Mouse (Mus musculus) left cerebral cortex, postnatal 25 days (tissue): ENCODE results near the gene Pcyt1a. TPM values are rescaled to one million over a fixed set of nuclear protein-coding genes. Genes with fewer than 3 reads are reported as not detected.

Experiments
- DNase-seq, 2 experiments: peaks; one replicate each; pipeline ENCODE4 v3.0.0; 2022; ENCODE audit warnings: low spot score in 2 of 2, mixed read lengths in 1 of 2
- intact Hi-C: fragments of 180-260 bp; cut with DNase I; formaldehyde crosslinking; loops from one replicate; pipeline ENCODE4 v1.15.1; 2025
- total RNA-seq, 2 experiments: library from RNA; stranded (reverse); gene quantifications; 2 replicates each; pipeline ENCODE4 v1.2.3; 2021

Pcyt1a gene
- total RNA-seq = 10 to 100 TPM; 38.2 to 40.3 TPM

DNA sequence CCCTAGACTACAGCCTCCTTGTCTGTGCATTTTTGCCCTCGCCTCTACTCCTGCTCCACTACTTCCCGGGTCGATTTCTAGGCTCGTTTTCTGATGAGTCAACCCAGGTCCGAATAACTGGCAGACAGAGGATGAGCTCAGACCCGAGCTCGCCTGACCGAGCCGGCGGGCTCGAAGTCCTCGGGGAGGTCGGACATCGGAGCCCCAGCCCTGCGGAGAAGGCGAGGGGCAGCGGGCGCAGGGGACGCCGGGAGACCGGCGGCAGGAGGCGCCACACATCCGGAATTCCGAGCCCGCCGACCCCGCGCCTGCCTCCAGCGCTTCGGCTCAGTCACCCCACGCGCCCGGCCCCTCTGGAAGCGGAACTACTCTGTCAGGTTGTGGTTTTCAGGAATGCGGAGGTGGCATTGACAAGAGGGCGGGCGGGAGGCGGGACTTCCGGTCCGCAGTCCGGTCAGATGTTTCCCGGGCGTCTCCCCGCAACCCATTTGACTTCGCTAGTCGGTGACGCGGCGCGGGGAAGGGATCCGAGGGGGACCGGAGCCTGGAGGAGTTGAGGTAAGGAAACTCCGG, at the start of gene Pcyt1a:
Gene Pcyt1a (plus strand): TSS at position 448 of the 573 bp plus-strand sequence.
- intact Hi-C loops = loop anchor here (2.0 kb wide), 1 partner anchor 98 kb away; the partner anchor contains the start of gene Ubxn7
- DNase-seq = peak; percentile 89 to 94

DNA sequence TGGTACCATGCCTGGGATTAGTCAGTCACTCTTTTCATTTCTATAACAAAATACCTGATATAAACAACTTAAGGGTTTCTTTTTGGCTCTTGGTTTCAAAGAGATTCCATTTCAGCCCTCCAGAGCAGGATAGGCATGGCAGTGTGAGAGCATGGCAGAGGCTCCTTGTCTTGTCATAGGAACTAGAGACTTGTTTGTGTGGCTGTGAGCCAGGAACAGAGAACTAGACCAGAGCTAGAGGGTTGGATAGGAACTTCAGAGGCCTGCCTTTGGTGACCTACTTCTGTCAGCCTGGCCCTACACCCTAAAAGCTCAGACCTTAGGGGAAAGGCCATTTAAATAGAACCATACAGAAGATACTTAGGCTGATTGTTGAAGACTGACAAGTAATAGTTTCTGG, 47.8 kb upstream of the Pcyt1a start:
- intact Hi-C loops = loop anchor here (5.0 kb wide), 1 partner anchor 96 kb away; no protein-coding TSS in a partner anchor

DNA sequence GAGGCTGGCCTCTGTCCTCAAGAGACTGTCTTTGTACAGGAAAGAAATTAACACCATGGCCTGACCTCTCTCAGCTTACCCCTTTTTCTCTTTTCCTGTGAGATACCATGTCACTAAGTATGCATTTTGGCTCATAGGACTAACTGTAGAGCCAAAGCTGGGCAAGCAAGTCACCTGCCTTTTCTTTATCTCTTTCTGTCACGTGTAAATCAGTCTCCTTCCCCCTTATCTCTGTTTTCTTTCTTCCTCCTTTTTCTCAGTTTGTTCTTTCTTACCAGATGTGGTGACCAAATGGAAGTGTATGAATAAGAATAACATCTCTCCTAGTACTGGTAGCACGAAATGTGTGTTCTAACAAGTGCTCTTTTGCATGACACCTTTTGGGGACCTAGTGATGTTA, 45.8 kb upstream of the Pcyt1a start:
- no peak for DNase-seq
- intact Hi-C loops = loop anchor here (5.0 kb wide), 1 partner anchor 98 kb away; no protein-coding TSS in a partner anchor

More for the DNA sequence above, 47.8 kb upstream of the Pcyt1a start:
- DNase-seq = no peak

DNA sequence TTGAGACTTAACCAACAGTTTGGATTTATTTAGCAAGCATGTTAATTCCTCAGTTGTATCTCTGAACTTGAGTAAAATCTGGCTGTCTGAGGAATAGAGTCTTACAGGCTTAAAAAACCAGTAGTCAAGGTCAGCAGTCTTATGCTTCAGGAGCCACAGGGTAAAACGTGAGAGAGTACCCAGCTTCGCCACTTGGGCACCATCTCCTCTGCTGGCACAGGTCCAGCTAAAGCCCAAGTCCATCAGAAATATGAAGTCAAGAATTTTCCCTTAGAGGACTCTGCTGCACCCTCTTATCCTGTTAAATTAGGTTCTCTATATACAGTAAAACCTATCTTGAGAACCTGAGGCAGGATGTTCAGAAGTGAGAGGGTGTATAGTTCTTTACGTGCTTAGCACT, 43.9 kb upstream of the Pcyt1a start:
- no peak for DNase-seq
- intact Hi-C loops = no loop called here

DNA sequence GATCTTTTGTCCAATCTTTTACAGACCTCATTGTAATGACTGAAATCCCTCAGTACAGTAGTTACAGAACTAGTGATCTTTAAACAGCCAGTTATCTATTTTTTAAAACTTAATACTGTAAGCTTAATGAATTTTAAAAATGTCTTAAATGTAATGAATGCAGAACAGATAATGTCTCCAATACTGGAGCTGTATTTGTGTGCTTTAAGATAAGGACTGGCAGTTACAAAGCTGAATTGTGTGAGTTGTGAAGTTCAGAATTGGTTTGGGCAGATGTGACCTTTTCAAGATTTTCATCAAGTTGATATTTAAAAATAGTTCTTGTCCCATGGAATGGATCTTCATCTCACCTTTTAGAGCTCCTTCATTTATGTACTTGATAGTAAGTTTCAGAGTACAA, 41.7 kb upstream of the Pcyt1a start:
- intact Hi-C loops = no loop called here

DNA sequence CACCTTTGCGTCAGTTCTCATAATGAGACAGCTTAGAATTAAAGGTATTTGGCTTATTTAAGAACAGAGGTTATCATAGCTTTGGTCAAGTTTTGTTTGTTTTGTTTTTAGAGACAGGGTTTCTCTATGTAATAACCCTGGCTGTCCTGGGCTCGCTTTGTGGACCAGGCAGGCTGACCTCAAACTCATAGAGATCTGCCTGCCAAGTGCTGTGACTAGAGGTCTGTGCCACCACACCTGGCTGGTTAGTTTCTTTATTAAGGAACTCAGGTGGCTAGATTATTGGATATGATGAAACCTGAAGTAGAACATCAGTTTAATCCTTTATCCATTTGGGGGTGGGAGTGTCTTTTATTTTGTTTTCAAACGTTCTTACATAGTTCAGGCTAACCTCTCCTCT, 40.9 kb upstream of the Pcyt1a start:
- intact Hi-C loops = no loop called here

More for the DNA sequence above, 41.7 kb upstream of the Pcyt1a start:
- DNase-seq = no peak

DNA sequence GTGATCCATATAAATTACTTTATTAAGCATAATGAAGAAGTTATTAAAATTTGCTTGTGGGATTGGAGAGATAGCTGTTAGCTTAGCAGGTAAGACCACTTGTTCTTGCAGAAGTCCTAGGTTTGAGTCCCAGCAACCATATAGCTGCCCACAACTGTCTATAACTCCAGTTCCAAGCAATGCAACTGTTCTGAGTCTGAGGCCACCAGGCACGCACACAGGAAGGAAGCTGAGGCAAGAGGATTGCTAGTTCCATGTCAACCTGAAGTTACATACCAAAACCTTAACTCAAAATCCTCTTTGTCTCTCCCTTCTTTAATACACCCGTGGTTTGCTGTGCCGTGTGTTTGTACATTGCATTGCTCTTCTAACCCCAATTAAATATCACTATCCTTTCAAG, 39.8 kb upstream of the Pcyt1a start:
- no peak for DNase-seq
- intact Hi-C loops = no loop called here

More for the DNA sequence above, 40.9 kb upstream of the Pcyt1a start:
- no peak for DNase-seq

DNA sequence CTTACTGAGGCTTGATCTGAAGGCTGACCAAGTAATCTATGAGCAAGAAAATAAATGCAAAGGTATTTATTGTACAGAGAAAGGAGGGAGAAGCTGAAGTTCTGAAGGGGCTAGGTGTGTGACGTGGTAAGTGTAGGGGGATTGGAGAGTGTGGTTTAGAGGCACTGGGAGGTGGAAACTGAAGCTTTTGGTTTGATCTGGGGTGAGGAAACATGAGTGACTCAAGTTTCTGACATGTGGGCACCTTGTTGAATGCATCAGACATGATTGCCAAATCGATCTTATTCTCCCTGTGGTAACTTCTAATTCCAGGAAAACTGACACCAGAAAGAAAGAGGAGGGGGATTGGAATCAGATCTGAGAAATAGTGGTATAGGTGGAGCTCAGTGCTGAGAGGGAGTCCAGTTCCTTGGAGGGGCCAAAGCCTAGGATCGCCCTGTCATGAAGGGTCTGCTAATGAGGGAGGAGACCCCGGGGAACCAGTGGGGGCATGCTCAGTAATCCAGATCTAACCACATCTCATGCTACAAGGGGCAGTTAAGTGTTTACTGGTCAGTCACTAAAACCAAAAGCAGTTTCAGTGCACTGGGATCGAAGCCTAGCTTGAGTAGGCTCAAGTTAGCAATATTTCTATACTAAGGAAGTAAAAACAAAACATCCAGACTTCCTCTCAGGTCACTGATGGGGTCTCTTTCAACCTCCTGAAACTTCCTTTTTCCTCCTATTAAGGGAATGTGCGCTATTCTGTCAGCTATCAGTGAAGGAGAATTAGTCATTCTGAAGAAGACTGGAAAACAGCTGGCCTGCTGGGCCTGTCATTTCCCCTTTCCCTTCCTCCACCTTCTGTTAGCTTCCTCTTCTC, 34.8 kb upstream of the Pcyt1a start:
- no peak for DNase-seq
- intact Hi-C loops = no loop called here

DNA sequence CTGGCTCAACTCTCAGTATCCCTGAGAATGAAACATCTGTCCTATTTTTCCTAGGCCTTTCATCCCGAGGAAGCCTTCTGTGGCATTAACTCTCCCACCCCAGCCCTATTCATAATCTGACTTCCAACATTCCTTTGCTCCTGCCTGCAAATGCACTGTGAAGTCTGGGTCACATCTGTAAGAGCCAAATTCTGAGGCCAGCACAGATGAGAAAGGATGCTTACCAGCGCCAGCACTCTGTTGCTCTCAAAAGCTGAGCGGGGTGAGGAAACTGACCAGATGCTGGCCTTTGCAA, 34.2 kb upstream of the Pcyt1a start:
- DNase-seq = no peak
- intact Hi-C loops = no loop called here

DNA sequence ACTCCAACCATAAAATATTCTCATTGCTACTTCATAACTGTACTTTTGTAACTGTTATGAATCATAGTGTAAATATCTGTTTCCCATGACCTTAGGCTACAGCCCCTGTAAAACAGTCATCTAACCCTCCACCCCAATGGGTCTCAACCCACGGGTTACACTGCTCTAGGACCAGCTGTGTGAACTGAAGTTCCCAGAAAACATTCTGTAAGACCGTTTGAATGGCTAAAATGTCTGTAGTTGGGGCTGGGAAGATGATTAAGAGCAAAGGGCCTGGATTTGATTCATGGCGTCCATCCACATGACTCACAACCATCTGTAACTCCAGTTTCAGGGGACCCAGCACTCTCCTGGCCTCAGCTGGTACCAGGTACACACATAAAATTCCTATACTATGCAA, 32.5 kb upstream of the Pcyt1a start:
- DNase-seq = no peak
- intact Hi-C loops = no loop called here

DNA sequence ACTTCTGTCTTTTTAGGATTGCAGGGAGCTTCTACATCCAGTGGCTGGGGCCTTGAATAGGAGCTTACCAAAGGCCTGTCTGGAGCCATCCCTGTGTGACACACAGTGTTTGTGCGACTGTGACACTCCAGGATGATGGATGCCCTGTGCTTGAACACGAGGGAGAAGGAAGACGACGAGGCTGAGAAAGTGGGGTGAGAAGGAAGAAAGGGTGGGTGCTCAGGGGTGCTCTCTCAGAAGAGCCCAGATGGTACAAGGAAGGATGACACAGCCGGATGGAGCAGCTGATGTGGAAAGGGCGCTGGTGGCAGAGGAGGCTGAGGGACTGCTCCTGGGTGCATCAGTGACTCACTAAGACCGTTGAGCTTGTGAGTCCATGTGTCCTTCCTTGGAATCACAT, 30.5 kb upstream of the Pcyt1a start, which contains the start of gene Tm4sf19:
Gene Tm4sf19 (plus strand): TSS at position 240 of the 400 bp plus-strand sequence.
- intact Hi-C loops = no loop called here
- DNase-seq = peak in 1 of 2 experiments; percentile 18

DNA sequence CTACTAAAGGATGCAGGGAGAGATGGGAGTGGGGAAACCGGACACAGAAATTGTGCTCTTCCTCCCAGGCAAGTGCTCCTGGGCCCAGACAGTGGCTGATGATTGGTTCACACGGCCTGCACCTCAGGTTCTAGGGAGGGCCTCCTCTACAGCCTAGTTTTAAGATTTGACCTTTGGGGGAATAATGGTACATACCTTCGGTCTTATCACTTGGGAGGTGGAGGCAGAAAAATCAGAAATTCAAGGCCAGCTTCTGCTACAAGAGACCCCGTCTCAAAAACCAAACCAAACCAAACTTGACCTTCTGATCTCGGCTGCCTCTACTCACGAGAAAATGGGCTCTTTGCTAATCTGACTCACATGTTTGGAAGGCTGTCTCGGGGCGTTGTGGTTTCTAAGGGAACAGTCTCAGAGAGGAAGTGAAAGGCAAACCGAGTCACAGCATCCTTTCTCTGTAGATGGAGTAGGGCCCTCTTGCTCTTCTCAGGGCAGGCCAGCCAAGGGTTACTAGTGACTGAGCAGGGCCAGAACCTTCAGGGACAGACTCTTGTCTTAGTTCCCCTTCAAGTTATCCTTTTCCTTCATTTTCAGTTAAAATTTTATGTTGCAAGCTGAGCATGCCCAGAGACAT, 29.3 kb upstream of the Pcyt1a start:
- no peak for DNase-seq
- intact Hi-C loops = no loop called here

DNA sequence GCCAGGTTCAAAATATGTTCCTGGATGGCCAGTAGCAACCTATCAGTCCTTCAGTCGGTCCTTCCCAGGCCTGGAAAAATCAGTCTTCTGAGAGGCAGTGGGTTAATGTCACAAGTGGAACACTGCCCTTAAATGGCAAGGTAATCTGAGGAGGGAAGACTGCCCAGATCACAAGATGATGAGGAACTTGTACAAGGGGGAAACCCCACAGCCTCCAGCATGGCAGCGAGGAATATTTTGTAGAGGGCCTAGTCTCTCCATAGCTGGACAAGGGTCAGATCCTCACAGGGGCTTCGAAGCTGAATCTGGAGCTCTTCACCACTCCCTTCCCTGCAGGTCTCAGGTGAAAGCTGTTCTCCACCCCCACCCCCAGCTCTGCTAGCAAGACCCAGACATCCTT, 27.9 kb upstream of the Pcyt1a start:
- no peak for DNase-seq
- intact Hi-C loops = no loop called here

DNA sequence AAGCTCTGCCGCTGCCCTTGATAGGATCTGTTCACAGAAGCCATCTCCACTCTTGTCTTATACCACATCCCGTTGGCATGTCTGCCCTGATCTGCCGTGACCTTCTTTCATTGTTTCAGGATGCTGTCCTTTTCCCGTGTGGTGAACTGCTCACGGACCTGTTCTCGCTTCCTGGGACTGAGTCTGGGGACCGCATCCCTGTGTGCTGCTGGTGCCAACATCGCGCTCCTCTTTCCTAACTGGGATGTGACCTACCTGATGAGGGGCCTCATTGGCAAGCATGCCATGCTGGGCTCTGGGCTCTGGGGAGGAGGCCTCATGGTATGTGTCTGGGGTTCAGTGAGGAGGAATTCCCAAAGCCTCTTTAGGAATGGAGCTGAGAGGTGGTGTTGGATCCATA, 25.0 kb upstream of the Pcyt1a start:
- intact Hi-C loops = no loop called here

DNA sequence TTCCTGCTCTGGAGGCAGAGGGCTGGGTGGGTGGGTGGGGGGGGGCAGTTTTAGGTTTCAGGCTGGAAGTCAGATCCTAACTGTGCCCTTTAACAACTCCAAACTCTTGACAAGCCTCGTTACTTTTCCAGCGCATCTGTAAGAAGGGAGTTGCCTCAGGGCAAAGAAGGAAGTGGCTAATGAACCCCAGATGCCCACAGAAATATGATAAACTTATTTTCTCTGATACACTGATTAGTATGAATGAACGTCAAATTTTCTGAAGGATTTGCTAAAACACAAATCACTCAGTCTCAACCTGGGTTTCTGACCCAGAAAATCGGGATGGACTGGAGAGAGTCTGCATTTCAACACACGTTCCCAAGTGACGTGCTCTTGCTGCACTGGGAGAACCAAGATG, 24.1 kb upstream of the Pcyt1a start:
- intact Hi-C loops = no loop called here
- DNase-seq = no peak

More for the DNA sequence above, 25.0 kb upstream of the Pcyt1a start:
- DNase-seq = no peak

DNA sequence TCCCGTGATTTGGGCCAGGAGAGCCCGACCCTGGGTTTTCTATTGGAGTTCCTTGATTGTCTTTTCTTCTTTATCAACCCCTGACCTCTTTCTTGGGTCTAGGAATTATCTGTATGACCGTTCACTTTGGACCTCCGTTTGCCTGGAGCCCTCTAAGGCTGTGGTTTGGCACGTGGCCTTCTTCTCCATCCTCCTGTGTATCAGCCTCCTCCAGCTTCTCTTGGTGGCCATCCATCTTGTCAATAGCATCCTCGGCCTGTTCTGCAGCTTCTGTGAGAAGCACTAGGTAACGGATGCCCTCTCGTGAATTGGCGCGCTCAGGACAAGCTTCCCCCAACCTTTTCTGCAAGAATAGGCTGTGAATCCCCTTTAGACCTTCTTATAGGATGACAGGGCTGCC, 23.0 kb upstream of the Pcyt1a start:
- intact Hi-C loops = no loop called here
- no peak for DNase-seq

DNA sequence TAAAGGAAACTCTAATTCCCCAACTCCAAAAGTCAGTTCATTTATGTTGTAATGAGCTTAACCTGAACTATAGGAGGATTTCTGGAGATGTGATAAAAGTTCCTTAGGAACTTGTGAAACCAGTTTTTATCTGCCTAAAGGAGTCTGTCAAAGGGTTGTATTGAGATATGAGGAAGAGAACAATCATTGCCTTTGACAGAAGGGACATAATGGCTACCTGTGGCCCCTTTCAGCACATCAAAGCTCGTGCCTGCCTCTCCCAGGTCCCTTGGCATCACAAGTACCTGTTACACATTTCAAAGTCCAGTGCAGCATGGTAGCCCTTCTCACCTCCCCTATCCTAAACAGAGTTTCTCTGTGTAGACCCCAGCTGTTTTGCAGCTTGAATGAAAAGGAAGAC, 13.3 kb upstream of the Pcyt1a start:
- intact Hi-C loops = no loop called here
- no peak for DNase-seq

DNA sequence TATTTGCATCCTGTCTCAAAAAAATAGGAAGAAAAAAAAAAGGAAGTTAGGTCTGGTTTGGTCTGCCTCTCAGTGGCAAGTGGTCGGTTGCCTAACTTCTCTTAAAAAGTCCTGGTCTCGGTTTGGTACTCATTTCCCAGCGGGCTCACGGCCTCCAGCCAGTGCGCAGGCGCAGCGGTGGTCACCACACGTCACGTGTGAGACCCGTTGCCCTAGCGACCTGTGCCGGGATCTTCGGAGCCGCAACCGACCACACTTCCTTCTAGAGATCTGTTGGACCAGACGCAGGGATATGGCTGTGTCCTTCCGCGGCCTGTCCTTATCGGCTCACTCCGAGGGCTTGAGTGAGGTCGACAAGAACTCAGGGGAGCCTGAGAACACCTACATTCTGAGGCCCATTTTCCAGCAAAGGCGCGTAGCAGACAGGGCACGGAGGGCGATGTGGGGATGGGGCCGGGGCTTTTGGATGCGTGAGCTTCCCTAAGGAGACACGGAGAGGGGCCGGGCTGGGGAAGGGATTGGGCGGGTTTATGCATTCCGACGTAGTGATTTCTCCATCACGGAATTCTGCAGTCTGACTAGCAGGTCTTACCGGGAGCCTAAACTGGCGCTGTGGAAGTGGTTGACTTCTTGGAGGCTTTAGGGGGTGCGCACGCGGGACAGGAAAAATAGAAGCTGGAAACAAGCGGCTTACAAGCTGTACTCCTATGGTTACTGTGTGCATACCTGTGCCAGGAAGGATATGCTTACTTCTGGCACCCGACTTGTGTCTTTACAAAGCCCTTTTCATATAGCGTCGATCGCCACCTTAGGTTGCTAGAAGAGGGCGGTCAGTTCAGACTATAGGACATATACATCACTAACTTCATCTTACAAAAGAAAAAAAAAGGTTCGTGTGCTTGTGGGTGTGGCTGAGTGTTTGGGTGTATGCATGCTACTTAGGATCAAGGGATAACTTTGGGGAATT, 10.9 kb upstream of the Pcyt1a start, which contains the start of gene Tctex1d2:
Gene Tctex1d2 (plus strand): TSS at position 186 of the 967 bp plus-strand sequence.
- intact Hi-C loops = no loop called here

DNA sequence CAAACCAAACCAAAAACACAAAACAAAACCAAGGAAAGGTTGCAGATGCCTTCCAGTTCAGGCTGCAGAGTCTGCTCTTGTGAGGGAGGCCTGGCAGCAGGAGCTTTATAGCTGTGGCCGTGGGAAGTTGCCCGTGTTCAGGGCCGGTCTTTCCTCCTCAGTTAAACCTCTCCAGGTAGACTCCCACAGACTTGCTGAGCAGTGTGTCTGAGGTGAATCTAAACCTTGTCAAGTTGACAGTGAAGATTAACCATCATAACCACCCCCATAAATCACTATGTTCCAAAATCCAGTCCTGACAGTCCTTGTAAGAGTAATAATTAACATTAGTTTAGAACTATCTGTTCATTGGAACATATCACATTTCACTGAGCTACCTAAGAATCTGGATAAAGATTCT, 3.2 kb upstream of the Pcyt1a start:
- no peak for DNase-seq
- intact Hi-C loops = no loop called here

More for the DNA sequence above, 10.9 kb upstream of the Pcyt1a start, which contains the start of gene Tctex1d2:
- DNase-seq = peak; percentile 93 to 96
